Mouse (Mus musculus): ENCODE results near the gene B4galt1.

- no peak for TF ChIP-seq CTCF (IDR thresholded peaks at IDR 0.05; ENCODE audit: low read depth)
- TF ChIP-seq EP300 (IDR thresholded peaks at IDR 0.05; ENCODE audit: low read depth), result no peak
These were observed 43.3 kb downstream of the B4galt1 start for GRCm38 (mm10) chr4:40810481-40810880.
